Mouse (Mus musculus) midbrain, postnatal 0 days (tissue): Measurements from ENCODE around the gene Samd11. TPM values are rescaled to one million over a fixed set of nuclear protein-coding genes. Genes with fewer than 3 reads are reported as not detected.

Experiments used
- ATAC-seq: fragments of 200-750 bp; cut with Nextera tagmentation; 2 replicates; pipeline ENCODE4 v1.8.0; 2017; ENCODE audit warnings: moderate number of reproducible peaks, mild to moderate bottlenecking, moderate TSS enrichment, moderate library complexity; ENCODE audit not compliant: low FRiP score
- DNase-seq: peaks from one replicate; pipeline ENCODE4 v3.0.0-alpha.2; 2015; ENCODE audit warnings: low spot score
- H3K27ac ChIP-seq: fragments of 300-500 bp; sonication (generic); 2 replicates; pipeline ENCODE4 v1.5.1; 2014; ENCODE audit warnings: low read depth, mild to moderate bottlenecking, low read length, mixed read lengths
- H3K27me3 ChIP-seq: fragments of 300-500 bp; sonication (generic); 2 replicates; pipeline ENCODE4 v1.6.1; 2014; ENCODE audit warnings: low read length, control low read depth, mixed read lengths; ENCODE audit not compliant: insufficient read depth
- H3K36me3 ChIP-seq: fragments of 300-500 bp; sonication (generic); 2 replicates; pipeline ENCODE4 v1.6.1; 2014; ENCODE audit warnings: low read length, control low read depth, mixed read lengths; ENCODE audit not compliant: insufficient read depth
- H3K4me1 ChIP-seq: fragments of 300-500 bp; sonication (generic); 2 replicates; pipeline ENCODE4 v1.6.1; 2014; ENCODE audit warnings: mild to moderate bottlenecking, control low read depth, antibody characterized with exemption, low read length, mixed read lengths; ENCODE audit not compliant: insufficient read depth
- H3K4me2 ChIP-seq: fragments of 300-500 bp; sonication (generic); 2 replicates; pipeline ENCODE4 v1.6.1; 2014; ENCODE audit warnings: low read depth, mild to moderate bottlenecking, low read length, mixed read lengths; ENCODE audit not compliant: poor library complexity, severe bottlenecking
- H3K4me3 ChIP-seq: fragments of 300-500 bp; sonication (generic); 2 replicates; pipeline ENCODE4 v1.5.1; 2014; ENCODE audit warnings: low read depth, mild to moderate bottlenecking, low read length, moderate library complexity
- H3K9ac ChIP-seq: fragments of 300-500 bp; sonication (generic); replicated peaks from 2 replicates; pipeline ENCODE4 v1.6.1; 2014; ENCODE audit warnings: mild to moderate bottlenecking, low read length, moderate library complexity, mixed read lengths; ENCODE audit not compliant: poor library complexity, severe bottlenecking
- H3K9me3 ChIP-seq: fragments of 300-500 bp; sonication (generic); 2 replicates; pipeline ENCODE4 v1.6.1; 2016; ENCODE audit warnings: low read length, control low read depth
- CTCF ChIP-seq: IDR thresholded peaks from 2 replicates; pipeline ENCODE4 v1.5.1; 2016; ENCODE audit warnings: antibody characterized with exemption, mild to moderate bottlenecking
- WGBS: fragments of 180-500 bp; shearing (Covaris S2); extraction: QIAGEN DNeasy Blood & Tissue Kit; methylation state at CpG from one replicate; pipeline ENCODE4 v1.1.7; 2014; 5-methylcytosine and 5-hydroxymethylcytosine counted together
- polyA plus RNA-seq: library from polyadenylated mRNA; unstranded; fragments of >200 nt; fragmentation: Nextera tagmentation; extraction: Ambion mirVana; gene quantifications from 2 replicates; pipeline ENCODE4 v1.2.1, GENCODE M21; 2015
- total RNA-seq: library from RNA; depleted of rRNA; stranded (reverse); fragments of >200 nt; gene quantifications from 2 replicates; pipeline ENCODE4 v1.2.3, GENCODE M21; 2014

The Samd11 gene
- total and polyA plus RNA-seq, 2 experiments from 2014 or later, result 3.5 to 8.9 TPM

DNA sequence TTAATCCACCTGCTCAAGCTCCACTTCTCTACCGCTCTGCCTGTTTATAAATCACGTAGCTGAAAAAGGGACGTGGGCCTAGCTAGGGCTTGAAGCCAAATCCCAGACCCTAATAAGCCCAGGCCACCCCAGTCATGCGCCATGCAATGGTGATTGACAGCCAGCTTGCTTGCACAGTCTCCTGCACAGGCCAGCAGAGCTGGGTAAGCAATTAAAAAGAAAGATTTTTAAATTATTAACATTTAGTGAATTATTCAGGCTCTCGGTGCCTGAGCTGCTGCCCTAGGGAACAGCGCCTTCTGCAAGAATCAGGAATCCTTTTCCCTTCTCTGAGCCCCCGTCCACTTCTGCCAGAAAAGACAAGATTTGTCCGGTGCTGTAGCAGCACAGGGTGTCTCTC lies 4.4 kb downstream of the Samd11 start:
- no peaks in the 10 kb centered on the region for H3K9me3 ChIP-seq
- H3K27ac ChIP-seq, result peak overlapping the region; percentile 63
- no peaks in the 10 kb centered on the region for H3K27me3 ChIP-seq
- ATAC-seq (peak; percentile 41), DNase-seq (no peak)
- no peak for TF ChIP-seq CTCF
- H3K4me1 ChIP-seq, result peaks cover 6% of the 10 kb centered on the region; the same call in 1 of the 2 replicates
- no peak overlapping the region for H3K4me2 ChIP-seq
- 41% methylated on average over 8 of the region's 8 CpGs for WGBS
- H3K36me3 ChIP-seq, result peaks cover 29% of the 10 kb centered on the region
- H3K9ac ChIP-seq, result no peak overlapping the region; the same call in 1 of the 2 replicates
- H3K4me3 ChIP-seq, result no peak overlapping the region

DNA sequence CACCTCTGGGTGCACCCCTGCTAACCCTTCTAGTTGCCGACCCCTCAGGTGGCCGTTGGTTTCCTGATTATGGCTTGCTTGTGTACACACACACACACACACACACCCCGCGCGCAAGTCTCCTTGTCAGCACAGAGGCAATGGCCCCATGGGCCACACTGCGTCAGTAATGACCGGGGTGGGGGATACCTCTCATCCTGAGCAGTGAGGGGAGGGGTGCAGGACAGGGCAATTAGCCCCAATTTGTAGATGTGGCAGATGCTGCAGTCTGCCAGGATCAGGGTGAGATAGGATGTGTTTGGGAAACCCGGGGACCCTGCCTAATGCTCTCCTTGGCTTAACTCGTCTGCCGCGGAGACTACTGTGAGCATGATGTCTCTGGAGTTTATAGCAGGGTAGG lies 5.9 kb downstream of the Samd11 start:
- H3K27me3 ChIP-seq, result no peaks in the 10 kb centered on the region
- peaks cover 40% of the 10 kb centered on the region for H3K36me3 ChIP-seq
- H3K9me3 ChIP-seq, result no peaks in the 10 kb centered on the region
- no peak for TF ChIP-seq CTCF
- ATAC-seq (no peak), DNase-seq (no peak)
- no peak overlapping the region for H3K4me2 ChIP-seq
- H3K4me1 ChIP-seq, result peaks cover 6% of the 10 kb centered on the region; the same call in 1 of the 2 replicates
- WGBS, result 52% methylated on average over 11 of the region's 11 CpGs
- H3K9ac ChIP-seq, result no peak overlapping the region
- H3K4me3 ChIP-seq, result no peak overlapping the region
- no peak overlapping the region for H3K27ac ChIP-seq

DNA sequence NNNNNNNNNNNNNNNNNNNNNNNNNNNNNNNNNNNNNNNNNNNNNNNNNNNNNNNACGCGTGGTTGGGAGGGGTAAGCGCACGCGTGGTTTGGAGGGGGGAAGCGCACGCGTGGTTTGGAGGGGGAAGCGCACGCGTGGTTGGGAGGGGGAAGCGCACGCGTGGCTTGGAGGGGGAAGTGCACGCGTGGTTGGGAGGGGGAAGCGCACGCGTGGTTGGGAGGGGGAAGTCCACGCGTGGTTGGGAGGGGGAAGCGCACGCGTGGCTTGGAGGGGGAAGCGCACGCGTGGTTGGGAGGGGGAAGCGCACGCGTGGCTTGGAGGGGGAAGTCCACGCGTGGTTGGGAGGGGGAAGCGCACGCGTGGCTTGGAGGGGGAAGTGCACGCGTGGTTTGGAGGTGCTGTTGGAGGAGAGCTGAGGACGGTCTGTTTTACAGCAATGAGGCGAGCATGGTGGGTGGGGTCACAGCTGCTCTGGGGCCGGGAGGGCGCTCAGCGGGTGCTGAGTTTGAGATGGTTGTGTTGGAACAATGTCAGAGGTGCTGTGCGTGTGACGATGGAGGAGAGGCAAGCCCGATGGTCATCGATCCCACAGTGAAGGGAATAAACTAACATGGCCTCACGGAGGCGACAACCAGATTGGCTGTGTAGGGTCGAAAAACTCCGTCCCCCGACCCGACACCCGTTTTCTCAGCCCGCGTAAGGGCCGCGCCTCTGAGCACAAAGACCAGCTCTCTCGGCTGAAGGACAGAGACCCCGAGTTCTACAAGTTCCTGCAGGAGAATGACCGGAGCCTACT lies 18.6 kb downstream of the Samd11 start:
- DNase-seq, result no peak
- peaks cover 38% of the 10 kb centered on the region for H3K36me3 ChIP-seq
- no peak for TF ChIP-seq CTCF
- H3K4me3 ChIP-seq, result peak overlapping the region; percentile 87
- H3K27ac ChIP-seq, result no peak overlapping the region
- no peak overlapping the region for H3K9ac ChIP-seq
- H3K9me3 ChIP-seq, result no peaks in the 10 kb centered on the region
- no peaks in the 10 kb centered on the region for H3K27me3 ChIP-seq
- peak overlapping the region; percentile 68; the same call in 1 of the 2 replicates for H3K4me2 ChIP-seq
- ATAC-seq, result no peak
- H3K4me1 ChIP-seq, result peaks cover 4% of the 10 kb centered on the region
- WGBS, result 27% methylated on average over 54 of the region's 60 CpGs

DNA sequence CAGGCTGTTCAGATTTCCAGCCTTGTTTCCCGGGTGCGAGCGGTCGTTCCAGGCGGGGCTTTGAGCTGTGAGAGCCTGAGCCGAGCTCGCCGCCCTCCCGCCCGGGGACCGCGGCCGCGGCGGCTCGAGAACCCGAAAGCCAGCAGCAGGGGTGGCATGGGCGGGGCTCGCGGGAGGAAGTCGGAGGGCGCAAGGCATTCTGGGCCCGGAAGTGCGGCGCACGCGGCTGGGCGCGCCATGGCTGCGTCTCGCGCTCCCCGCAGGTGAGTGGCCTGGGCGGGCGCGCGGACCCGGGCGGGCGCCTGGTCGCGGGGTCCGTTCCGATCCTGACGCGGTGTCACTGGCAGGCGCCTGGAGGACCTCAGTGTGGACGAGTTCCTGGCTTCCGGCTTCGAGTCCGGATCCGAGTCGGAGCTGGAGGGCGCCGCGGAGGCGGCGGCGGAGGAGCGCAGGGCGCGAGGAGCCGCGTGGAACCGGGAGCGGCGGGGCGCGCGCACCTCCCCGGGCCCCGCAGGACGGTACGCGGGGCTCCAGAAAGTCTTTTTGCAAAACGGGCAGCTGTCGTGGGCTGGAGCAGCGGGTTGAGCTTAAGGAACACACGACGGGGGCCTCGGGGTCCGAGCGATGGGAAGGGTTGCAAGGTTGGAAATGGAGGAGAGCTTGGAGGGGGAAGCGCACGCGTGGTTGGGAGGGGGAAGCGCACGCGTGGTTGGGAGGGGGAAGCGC lies 19.5 kb downstream of the Samd11 start, which contains the start of gene Noc2l:
Noc2l (plus strand) TSS at position 203 of the 726 bp plus-strand sequence.
- peak; percentile 93 for DNase-seq
- peak within 1 kb of the TSS; percentile 92 for H3K27ac ChIP-seq
- no peaks in the 10 kb centered on the region for H3K9me3 ChIP-seq
- H3K9ac ChIP-seq, result peak within 1 kb of the TSS; percentile 74
- H3K4me1 ChIP-seq, result peaks cover 4% of the 10 kb centered on the region
- no peaks in the 10 kb centered on the region for H3K27me3 ChIP-seq
- H3K4me3 ChIP-seq, result peak within 1 kb of the TSS; percentile 87
- H3K36me3 ChIP-seq, result peaks cover 38% of the 10 kb centered on the region
- TF ChIP-seq CTCF, result peak; percentile 8; the same call in 1 of the 2 replicates
- ATAC-seq, result peak; percentile 86
- WGBS, result under 1% methylated on average over 88 of the region's 90 CpGs
- peak within 1 kb of the TSS; percentile 68 for H3K4me2 ChIP-seq

DNA sequence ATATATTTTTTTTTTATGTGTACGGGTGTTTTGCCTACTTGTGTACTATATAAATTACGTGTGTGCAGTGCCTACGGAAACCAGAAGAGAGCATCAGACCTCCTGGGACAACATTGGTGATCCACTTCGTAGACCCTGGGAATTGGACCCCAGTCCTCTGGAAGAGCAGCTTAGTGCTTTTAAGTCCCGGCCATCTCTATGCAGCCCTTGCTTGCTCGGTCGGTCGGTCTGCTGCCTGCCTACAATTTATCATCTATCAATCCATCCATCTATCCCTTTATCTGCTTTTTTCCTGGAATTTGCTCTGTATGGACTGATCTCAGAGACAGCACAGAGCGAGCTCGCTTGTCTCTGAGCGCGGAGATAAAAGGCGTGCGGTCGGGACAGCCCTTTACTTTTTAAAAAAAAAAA lies 20.1 kb downstream of the Samd11 start:
- Histone ChIP-seq H3K9me3 (no peaks in the 10 kb centered on the region), H3K27me3 (no peaks in the 10 kb centered on the region), H3K9ac (peak overlapping the region; percentile 74), H3K4me2 (peak overlapping the region; percentile 68), H3K4me1 (peaks cover 4% of the 10 kb centered on the region), H3K27ac (peak overlapping the region; percentile 92), H3K36me3 (peaks cover 38% of the 10 kb centered on the region), H3K4me3 (peak overlapping the region; percentile 87)
- peak; percentile 47 for ATAC-seq
- peak; percentile 55; the same call in 1 of the 2 replicates for TF ChIP-seq CTCF
- peak; percentile 84 for DNase-seq
- 1% methylated on average over 15 of the region's 15 CpGs for WGBS
